ENCODE assay signal across 7 mouse cellular contexts in the genomic region with DNA sequence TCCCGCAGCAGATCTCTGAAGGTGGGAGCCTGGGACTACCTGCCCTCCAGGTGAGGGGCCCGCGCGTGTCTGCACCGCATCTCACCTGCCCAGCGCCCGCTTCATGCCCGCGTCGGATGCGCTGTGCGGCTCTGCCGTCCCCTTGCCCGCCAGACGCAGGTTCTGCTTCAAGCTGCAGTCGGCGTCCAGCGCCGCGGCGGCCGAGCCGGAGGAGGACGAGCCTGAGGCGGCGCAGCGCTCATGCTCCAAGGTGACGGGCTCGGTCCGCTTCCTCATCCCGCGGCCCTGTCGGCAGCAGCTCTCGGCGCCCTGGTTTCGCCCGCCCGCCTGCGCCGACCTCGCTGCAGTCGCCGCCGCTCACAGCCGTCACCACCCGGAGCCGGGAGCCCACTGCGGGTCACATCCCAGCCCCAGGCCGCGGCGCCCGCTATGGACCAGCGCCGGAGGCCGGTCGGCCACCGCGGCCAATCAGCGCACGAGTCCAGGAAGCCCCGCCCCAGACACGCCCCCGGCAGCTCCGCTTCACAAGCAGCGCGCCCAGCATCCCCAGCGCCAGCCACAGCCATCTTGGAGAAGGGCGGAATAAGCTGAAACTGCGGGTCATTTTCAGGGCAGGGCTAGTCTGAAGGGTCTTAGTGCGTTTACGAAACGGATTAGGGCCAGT. TPM values are rescaled to one million over a fixed set of nuclear protein-coding genes. Genes with fewer than 3 reads are reported as not detected.
DNase-seq lines count a peak whose midpoint lies in the region; ATAC-seq and TF ChIP-seq lines count a peak whose summit lies in the region.

Gene Abhd12, minus strand, starts transcription at position 470 of the 664 bp plus-strand sequence.

- H3K4me2 ChIP-seq in embryonic facial prominence, embryonic 12.5 days (replicated peaks) = peak within 1 kb of the TSS; percentile 80
- peak within 1 kb of the TSS; percentile 92 for H3K4me2 ChIP-seq in limb, embryonic 12.5 days
- peak within 1 kb of the TSS; percentile 77 for H3K4me2 ChIP-seq in midbrain, embryonic 15.5 days

- peaks cover 17% of the 10 kb centered on the region for H3K4me1 ChIP-seq in embryonic facial prominence, embryonic 12.5 days
- peaks cover 9% of the 10 kb centered on the region; the same call in 1 of the 2 replicates for H3K4me1 ChIP-seq in kidney, adult 2 months (ENCODE audit: control insufficient read depth, insufficient read depth, low read length)
- peaks cover 18% of the 10 kb centered on the region for H3K4me1 ChIP-seq in limb, embryonic 12.5 days (replicated peaks)
- H3K4me1 ChIP-seq in midbrain, embryonic 15.5 days = peaks cover 20% of the 10 kb centered on the region
- H3K4me1 ChIP-seq in spleen, adult 2 months (ENCODE audit: control insufficient read depth, insufficient read depth, insufficient read length) = peaks cover 4% of the 10 kb centered on the region; the same call in 1 of the 2 replicates

- WGBS in embryonic facial prominence, embryonic 12.5 days = under 1% methylated on average over 65 of the region's 72 CpGs
- WGBS in kidney, adult 2 months = under 1% methylated on average over 72 of the region's 72 CpGs
- WGBS in limb, embryonic 12.5 days = 0% methylated on average over 71 of the region's 72 CpGs
- under 1% methylated on average over 68 of the region's 72 CpGs for WGBS in midbrain, embryonic 15.5 days
- WGBS in spleen, adult 2 months = 1% methylated on average over 71 of the region's 72 CpGs

- H3K9me3 ChIP-seq in embryonic facial prominence, embryonic 12.5 days = no peaks in the 10 kb centered on the region
- H3K9me3 ChIP-seq in limb, embryonic 12.5 days = no peaks in the 10 kb centered on the region
- H3K9me3 ChIP-seq in midbrain, embryonic 15.5 days = no peaks in the 10 kb centered on the region

- peak; percentile 43 for TF ChIP-seq POLR2A in kidney, adult 2 months (IDR thresholded peaks at IDR 0.05; ENCODE audit: low read depth, low read length)
- peak; percentile 66 for TF ChIP-seq POLR2A in spleen, adult 2 months (IDR thresholded peaks at IDR 0.05; ENCODE audit: low read depth, low read length)

- TF ChIP-seq CTCF in kidney, adult 2 months (conservative IDR thresholded peaks at IDR 0.05; ENCODE audit: insufficient read depth, insufficient read length, low read depth, low read length) = no peak
- no peak for TF ChIP-seq CTCF in spleen, adult 2 months (IDR thresholded peaks at IDR 0.05; ENCODE audit: extremely low read depth, insufficient read depth, insufficient read length, insufficient replicate concordance)

- peak; percentile 100 for DNase-seq in adrenal gland, postnatal 25 days
- peak; percentile 98 to 99 for DNase-seq in heart, adult 18-20 months
- DNase-seq in kidney, adult 2 months = peak; percentile 98
- DNase-seq in spleen, adult 2 months (ENCODE audit: low read depth in 1 of 2, low spot score in 2 of 2) = peak; percentile 84 to 98

- peak within 1 kb of the TSS; percentile 67 for H3K4me3 ChIP-seq in embryonic facial prominence, embryonic 12.5 days
- H3K4me3 ChIP-seq in kidney, adult 2 months (ENCODE audit: insufficient read depth, low read depth, low read length) = peak within 1 kb of the TSS; percentile 81
- peak within 1 kb of the TSS; percentile 91 for H3K4me3 ChIP-seq in limb, embryonic 12.5 days (replicated peaks)
- H3K4me3 ChIP-seq in midbrain, embryonic 15.5 days = peak within 1 kb of the TSS; percentile 93
- H3K4me3 ChIP-seq in spleen, adult 2 months (ENCODE audit: extremely low read depth, insufficient read depth, insufficient read length) = peak within 1 kb of the TSS; percentile 79

- peaks cover 6% of the 10 kb centered on the region; the same call in 1 of the 2 replicates for H3K36me3 ChIP-seq in embryonic facial prominence, embryonic 12.5 days
- no peaks in the 10 kb centered on the region for H3K36me3 ChIP-seq in kidney, adult 2 months (ENCODE audit: control insufficient read depth, insufficient read depth, low read length)
- peaks cover 5% of the 10 kb centered on the region; the same call in 1 of the 2 replicates for H3K36me3 ChIP-seq in limb, embryonic 12.5 days
- H3K36me3 ChIP-seq in midbrain, embryonic 15.5 days (replicated peaks) = no peaks in the 10 kb centered on the region
- H3K36me3 ChIP-seq in spleen, adult 2 months (ENCODE audit: control insufficient read depth, insufficient read depth, low read length) = 0 out of 2 replicates have a peak, but pooled peaks cover 1% of the 10 kb centered on the region

- ATAC-seq in embryonic facial prominence, embryonic 12.5 days (ENCODE audit: insufficient number of reproducible peaks, insufficient read depth, low FRiP score, low TSS enrichment) = peak; percentile 97
- peak; percentile 96 for ATAC-seq in limb, embryonic 12.5 days (ENCODE audit: insufficient number of reproducible peaks, insufficient read depth, low FRiP score, low TSS enrichment, low read depth)
- ATAC-seq in midbrain, embryonic 15.5 days (replicated peaks) = peak; percentile 98

- H3K27me3 ChIP-seq in embryonic facial prominence, embryonic 12.5 days = no peaks in the 10 kb centered on the region
- H3K27me3 ChIP-seq in kidney, adult 2 months (replicated peaks; ENCODE audit: control insufficient read depth, insufficient read depth, low read length) = no peaks in the 10 kb centered on the region
- no peaks in the 10 kb centered on the region for H3K27me3 ChIP-seq in limb, embryonic 12.5 days
- no peaks in the 10 kb centered on the region for H3K27me3 ChIP-seq in midbrain, embryonic 15.5 days (replicated peaks)
- H3K27me3 ChIP-seq in spleen, adult 2 months (ENCODE audit: control insufficient read depth, insufficient read depth, low read length) = no peaks in the 10 kb centered on the region

- peak within 1 kb of the TSS; percentile 87 for H3K27ac ChIP-seq in embryonic facial prominence, embryonic 12.5 days
- H3K27ac ChIP-seq in kidney, adult 2 months (ENCODE audit: insufficient read depth, low read depth, low read length) = peak within 1 kb of the TSS; percentile 94
- H3K27ac ChIP-seq in limb, embryonic 12.5 days = peak within 1 kb of the TSS; percentile 84
- H3K27ac ChIP-seq in midbrain, embryonic 15.5 days = peak within 1 kb of the TSS; percentile 91
- H3K27ac ChIP-seq in spleen, adult 2 months (ENCODE audit: insufficient read depth, low read length) = peak within 1 kb of the TSS; percentile 90

- H3K9ac ChIP-seq in embryonic facial prominence, embryonic 12.5 days = peak within 1 kb of the TSS; percentile 82
- peak within 1 kb of the TSS; percentile 87 for H3K9ac ChIP-seq in limb, embryonic 12.5 days (replicated peaks)
- peak within 1 kb of the TSS; percentile 93 for H3K9ac ChIP-seq in midbrain, embryonic 15.5 days

RNA-seq across cellular contexts. Expression of gene Abhd12, which starts in this region (rescaled TPM):
- total RNA-seq in adrenal gland, postnatal 25 days (2021) = 69.3 and 70.2 TPM in 2 replicates
- polyA plus RNA-seq in embryonic facial prominence, embryonic 12.5 days (2016; fragmentation: Nextera tagmentation; extraction: Ambion mirVana) = 66.3 and 67.7 TPM in 2 replicates
- 10 to 100 TPM; 40.3 to 48.8 TPM for total RNA-seq in heart, adult 18-20 months (2021)
- polyA plus RNA-seq in kidney, adult 2 months (2012; rRNA removed) = 62.6 and 64.2 TPM in 2 replicates
- 61.8 and 62.5 TPM in 2 replicates for polyA plus RNA-seq in limb, embryonic 12.5 days (2016; fragmentation: Nextera tagmentation; extraction: Ambion mirVana)
- 120 and 127 TPM in 2 replicates for polyA plus RNA-seq in midbrain, embryonic 15.5 days (2015; fragmentation: Nextera tagmentation; extraction: Ambion mirVana)
- polyA plus RNA-seq in spleen, adult 2 months (2012; rRNA removed) = 44.3 and 48.0 TPM in 2 replicates

Comparison
In these comparisons a context has a peak if more than half of its experiments do, and no peak if none do; other contexts are left out.
1. Peak in every context shown above with its lines: DNase-seq, ATAC-seq, H3K4me3 ChIP-seq and H3K27ac ChIP-seq.